Mouse (Mus musculus) myocyte (in vitro differentiated cells): ENCODE measurements around the gene Scn11a.

Source experiments
- POLR2A ChIP-seq: IDR thresholded peaks from one replicate; pipeline ENCODE4 v1.6.1; 2011; ENCODE audit warnings: low read depth, mild to moderate bottlenecking, control low read depth, moderate library complexity; ENCODE audit not compliant: insufficient read length
- TCF12 ChIP-seq: IDR thresholded peaks from one replicate; pipeline ENCODE4 v1.6.1; 2011; ENCODE audit warnings: mild to moderate bottlenecking, control low read depth; ENCODE audit not compliant: poor library complexity, insufficient read depth, severe bottlenecking
- USF1 ChIP-seq: IDR thresholded peaks from one replicate; pipeline ENCODE4 v1.6.1; 2011; ENCODE audit warnings: low read depth, mild to moderate bottlenecking, control low read depth, moderate library complexity

DNA sequence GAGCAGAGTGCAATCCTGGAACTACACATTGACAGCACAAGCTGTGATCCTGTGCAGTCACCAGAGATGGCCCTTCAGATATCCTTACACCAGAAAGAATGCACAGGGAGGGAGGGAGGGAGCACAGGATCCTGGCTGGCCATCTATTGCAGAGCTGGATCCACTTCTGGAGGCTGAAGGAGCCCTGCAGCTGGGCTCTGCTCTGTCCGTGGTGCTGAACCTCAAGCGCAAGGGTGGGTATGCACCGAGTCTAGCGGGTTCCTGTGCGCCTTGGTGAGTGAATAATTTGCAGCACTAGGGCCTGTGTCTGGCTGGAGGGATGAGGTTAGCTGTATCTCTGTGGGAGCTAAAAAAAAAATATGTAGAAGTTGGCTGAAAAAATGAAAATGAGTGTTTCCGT is 118.6 kb downstream of the Scn11a start:
- TF ChIP-seq POLR2A = no peak
- TF ChIP-seq USF1 = no peak
- no peak for TF ChIP-seq TCF12
